Mouse (Mus musculus) hindbrain, embryonic 16.5 days (tissue): Measurements from ENCODE around the gene Gm17428. TPM values are rescaled to one million over a fixed set of nuclear protein-coding genes. Genes with fewer than 3 reads are reported as not detected.

Experiments used
- ATAC-seq: fragments of 200-750 bp; cut with Nextera tagmentation; 2 replicates; pipeline ENCODE4 v1.8.0; 2017; ENCODE audit warnings: moderate TSS enrichment, moderate library complexity
- H3K27ac ChIP-seq: fragments of 300-500 bp; sonication (generic); 2 replicates; pipeline ENCODE4 v1.5.1; 2014; ENCODE audit warnings: low read depth, mild to moderate bottlenecking, control low read depth, low read length, moderate library complexity
- H3K27me3 ChIP-seq: fragments of 300-500 bp; sonication (generic); replicated peaks from 2 replicates; pipeline ENCODE4 v1.6.1; 2014; ENCODE audit warnings: low read length; ENCODE audit not compliant: control insufficient read depth, insufficient read depth
- H3K36me3 ChIP-seq: fragments of 300-500 bp; sonication (generic); 2 replicates; pipeline ENCODE4 v1.6.1; 2014; ENCODE audit warnings: mild to moderate bottlenecking, low read length, moderate library complexity, mixed read lengths; ENCODE audit not compliant: control insufficient read depth, insufficient read depth
- H3K4me1 ChIP-seq: fragments of 300-500 bp; sonication (generic); 2 replicates; pipeline ENCODE4 v1.6.1; 2014; ENCODE audit warnings: low read depth, low read length; ENCODE audit not compliant: control insufficient read depth, insufficient read depth
- H3K4me2 ChIP-seq: fragments of 300-500 bp; sonication (generic); 2 replicates; pipeline ENCODE4 v1.6.1; 2014; ENCODE audit warnings: mild to moderate bottlenecking, low read length, control low read depth, moderate library complexity
- H3K4me3 ChIP-seq: fragments of 300-500 bp; sonication (generic); 2 replicates; pipeline ENCODE4 v1.5.1; 2014; ENCODE audit warnings: mild to moderate bottlenecking, low read length, control low read depth, moderate library complexity
- H3K9ac ChIP-seq: fragments of 300-500 bp; sonication (generic); 2 replicates; pipeline ENCODE4 v1.6.1; 2014; ENCODE audit warnings: low read depth, mild to moderate bottlenecking, control low read depth, low read length, moderate library complexity
- H3K9me3 ChIP-seq: fragments of 300-500 bp; sonication (generic); 2 replicates; pipeline ENCODE4 v1.6.1; 2014; ENCODE audit warnings: mild to moderate bottlenecking, low read length, moderate library complexity; ENCODE audit not compliant: control insufficient read depth
- WGBS: fragments of 180-500 bp; shearing (Covaris S2); extraction: QIAGEN DNeasy Blood & Tissue Kit; methylation state at CpG from one replicate; pipeline ENCODE4 v1.1.7; 2014; 5-methylcytosine and 5-hydroxymethylcytosine counted together
- polyA plus RNA-seq: library from polyadenylated mRNA; unstranded; fragments of >200 nt; fragmentation: Nextera tagmentation; extraction: Ambion mirVana; gene quantifications from 2 replicates; pipeline ENCODE4 v1.2.1, GENCODE M21; 2015

Gm17428 gene
- polyA plus RNA-seq, 1 experiment from 2014 or later: not detected

GRCm38 (mm10) chr14:55008417-55008816 is 31.7 kb downstream of the Gm17428 start:
- WGBS: 75% methylated on average over 8 of the region's 8 CpGs
- ATAC-seq: no peak
- Histone ChIP-seq H3K9me3 (no peaks in the 10 kb centered on the region), H3K36me3 (no peaks in the 10 kb centered on the region), H3K27me3 (no peaks in the 10 kb centered on the region), H3K4me3 (no peak overlapping the region), H3K27ac (no peak overlapping the region), H3K4me1 (peaks cover 2% of the 10 kb centered on the region; the same call in 1 of the 2 replicates), H3K9ac (no peak overlapping the region), H3K4me2 (no peak overlapping the region)

GRCm38 (mm10) chr14:55011116-55011515 is 34.4 kb downstream of the Gm17428 start:
- WGBS: 62% methylated on average over 4 of the region's 4 CpGs
- H3K36me3 ChIP-seq: no peaks in the 10 kb centered on the region
- H3K9me3 ChIP-seq: no peaks in the 10 kb centered on the region
- H3K27me3 ChIP-seq: no peaks in the 10 kb centered on the region
- H3K4me1 ChIP-seq: peaks cover 2% of the 10 kb centered on the region; the same call in 1 of the 2 replicates
- no peak overlapping the region for H3K9ac ChIP-seq
- no peak for ATAC-seq
- H3K27ac ChIP-seq: no peak overlapping the region
- no peak overlapping the region for H3K4me3 ChIP-seq
- H3K4me2 ChIP-seq: no peak overlapping the region

DNA sequence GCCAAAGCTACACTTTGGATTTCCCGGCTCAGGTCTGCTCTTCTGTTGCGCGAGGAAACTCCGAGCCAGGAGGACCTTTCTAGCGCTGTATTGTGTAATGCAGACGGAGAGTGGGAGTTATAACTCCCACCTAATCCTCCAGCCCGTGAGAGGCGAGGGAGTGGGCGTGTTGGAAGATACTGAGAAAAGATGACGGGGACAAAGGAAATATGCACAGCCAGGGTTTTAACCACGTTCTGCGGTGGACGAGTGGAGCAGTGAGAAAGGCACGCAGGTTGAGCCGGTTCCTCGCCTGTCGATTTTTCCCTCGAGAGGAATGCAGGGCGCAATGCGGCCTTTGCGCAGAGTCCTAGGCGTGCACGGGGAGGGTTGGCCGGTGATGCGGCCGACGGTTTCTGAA is 37.9 kb downstream of the Gm17428 start:
- peaks cover 2% of the 10 kb centered on the region; the same call in 1 of the 2 replicates for H3K4me1 ChIP-seq
- ATAC-seq: peak; percentile 45

DNA sequence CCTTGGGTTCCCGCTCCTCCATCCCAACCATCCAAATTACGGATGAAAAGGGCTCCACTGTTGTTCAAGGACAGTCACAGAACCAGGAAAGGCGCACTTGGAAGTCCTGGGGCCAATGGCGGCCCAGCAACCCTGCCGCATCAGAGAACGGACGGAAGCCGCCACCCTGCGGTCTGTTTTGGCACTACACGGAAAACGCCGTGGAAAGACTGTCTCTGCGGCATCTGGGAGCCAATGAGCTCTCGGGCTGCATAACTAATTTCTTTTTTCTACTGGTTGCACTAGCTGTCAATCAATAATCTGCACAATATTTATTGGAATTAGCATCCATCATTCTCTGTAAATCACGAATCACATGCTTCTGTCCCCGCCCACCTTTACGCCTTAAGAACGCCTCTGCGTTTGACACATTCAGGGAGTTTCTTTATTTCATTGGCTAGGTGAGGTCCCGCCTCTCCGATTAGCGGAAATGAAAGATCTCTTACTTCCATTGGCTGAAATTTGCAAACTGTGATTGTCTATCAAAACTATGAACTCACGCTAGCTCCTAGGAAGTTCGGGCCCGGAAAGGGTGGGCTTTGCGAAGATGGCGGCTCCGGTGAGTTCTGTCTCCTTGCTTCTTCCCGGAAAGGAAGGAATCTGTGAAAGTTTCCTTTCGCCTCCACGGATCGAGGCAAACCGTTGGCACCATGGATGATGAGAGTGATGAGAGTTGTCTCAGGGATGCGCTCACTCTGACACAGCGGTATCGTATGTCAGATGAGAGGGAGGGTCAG is 38.4 kb downstream of the Gm17428 start, which contains the start of gene Ngdn:
Gene Ngdn (plus strand): TSS at position 464 of the 776 bp plus-strand sequence.
- H3K4me3 ChIP-seq: peak within 1 kb of the TSS; percentile 83
- no peaks in the 10 kb centered on the region for H3K27me3 ChIP-seq
- H3K27ac ChIP-seq: peak within 1 kb of the TSS; percentile 92
- peak; percentile 98 for ATAC-seq
- H3K36me3 ChIP-seq: no peaks in the 10 kb centered on the region
- 0% methylated on average over 36 of the region's 36 CpGs for WGBS
- H3K9ac ChIP-seq: peak within 1 kb of the TSS; percentile 81
- peaks cover 2% of the 10 kb centered on the region; the same call in 1 of the 2 replicates for H3K4me1 ChIP-seq
- no peaks in the 10 kb centered on the region for H3K9me3 ChIP-seq
- peak within 1 kb of the TSS; percentile 93 for H3K4me2 ChIP-seq

More for the DNA sequence above, 37.9 kb downstream of the Gm17428 start:
- Histone ChIP-seq H3K27ac (peak overlapping the region; percentile 92), H3K36me3 (no peaks in the 10 kb centered on the region), H3K4me2 (peak overlapping the region; percentile 70), H3K9ac (peak overlapping the region; percentile 74), H3K9me3 (no peaks in the 10 kb centered on the region), H3K4me3 (peak overlapping the region; percentile 48), H3K27me3 (no peaks in the 10 kb centered on the region)
- under 1% methylated on average over 27 of the region's 27 CpGs for WGBS

DNA sequence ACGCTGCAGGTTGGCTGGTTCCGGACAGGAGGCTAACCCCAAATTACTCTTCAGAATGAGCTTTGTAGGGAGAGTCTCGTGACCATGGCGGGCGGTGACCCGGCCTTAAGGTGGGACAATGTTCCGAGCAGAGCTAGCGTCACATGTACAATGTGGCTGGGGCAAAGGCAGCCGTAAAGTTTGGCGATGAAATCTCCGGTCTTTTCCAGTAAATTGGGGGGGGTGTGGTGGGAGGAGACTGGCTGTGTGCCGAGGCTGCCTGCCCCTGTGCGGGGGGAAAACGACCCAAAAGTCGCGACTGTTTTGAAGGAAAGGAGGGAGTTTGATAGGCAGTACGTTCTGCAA is 39.0 kb downstream of the Gm17428 start:
- Histone ChIP-seq H3K27me3 (no peaks in the 10 kb centered on the region), H3K4me2 (peak overlapping the region; percentile 93), H3K4me3 (peak overlapping the region; percentile 83), H3K9me3 (no peaks in the 10 kb centered on the region), H3K27ac (peak overlapping the region; percentile 75), H3K4me1 (peaks cover 2% of the 10 kb centered on the region; the same call in 1 of the 2 replicates), H3K36me3 (no peaks in the 10 kb centered on the region), H3K9ac (peak overlapping the region; percentile 81)
- WGBS: under 1% methylated on average over 17 of the region's 17 CpGs
- no peak for ATAC-seq

- no peak overlapping the region for H3K4me2 ChIP-seq
- ATAC-seq: no peak
- peaks cover 4% of the 10 kb centered on the region for H3K36me3 ChIP-seq
- no peaks in the 10 kb centered on the region for H3K9me3 ChIP-seq
- H3K27me3 ChIP-seq: no peaks in the 10 kb centered on the region
- H3K9ac ChIP-seq: no peak overlapping the region
- no peak overlapping the region for H3K4me3 ChIP-seq
- H3K27ac ChIP-seq: no peak overlapping the region
- peaks cover 2% of the 10 kb centered on the region; the same call in 1 of the 2 replicates for H3K4me1 ChIP-seq
- 91% methylated on average over 16 of the region's 16 CpGs for WGBS
These were observed 40.1 kb downstream of the Gm17428 start for GRCm38 (mm10) chr14:55016876-55017275.

DNA sequence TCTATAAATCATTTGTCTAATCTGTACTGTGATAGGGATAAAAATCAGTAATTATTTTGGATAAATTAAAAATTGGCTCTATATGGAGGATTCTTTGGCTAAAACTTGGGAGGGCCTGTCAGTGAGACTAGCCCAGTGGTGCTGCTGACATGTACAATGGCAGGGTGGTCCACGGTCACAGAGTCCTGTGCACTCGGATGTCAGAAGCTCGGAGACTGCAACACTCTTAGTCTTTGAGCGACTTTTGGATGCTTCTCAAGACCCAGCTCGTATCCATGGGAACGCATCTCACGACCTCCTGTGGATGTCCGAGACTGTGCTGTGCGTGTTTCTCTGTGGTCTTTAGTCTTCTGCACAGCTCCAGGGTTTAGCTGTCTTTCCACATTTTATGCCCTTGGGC is 43.7 kb downstream of the Gm17428 start:
- H3K27me3 ChIP-seq: no peaks in the 10 kb centered on the region
- H3K4me3 ChIP-seq: no peak overlapping the region
- H3K9ac ChIP-seq: no peak overlapping the region
- peaks cover 2% of the 10 kb centered on the region; the same call in 1 of the 2 replicates for H3K4me1 ChIP-seq
- H3K4me2 ChIP-seq: no peak overlapping the region
- no peaks in the 10 kb centered on the region for H3K9me3 ChIP-seq
- peaks cover 19% of the 10 kb centered on the region for H3K36me3 ChIP-seq
- H3K27ac ChIP-seq: no peak overlapping the region
- 33% methylated on average over 9 of the region's 9 CpGs for WGBS
- no peak for ATAC-seq

DNA sequence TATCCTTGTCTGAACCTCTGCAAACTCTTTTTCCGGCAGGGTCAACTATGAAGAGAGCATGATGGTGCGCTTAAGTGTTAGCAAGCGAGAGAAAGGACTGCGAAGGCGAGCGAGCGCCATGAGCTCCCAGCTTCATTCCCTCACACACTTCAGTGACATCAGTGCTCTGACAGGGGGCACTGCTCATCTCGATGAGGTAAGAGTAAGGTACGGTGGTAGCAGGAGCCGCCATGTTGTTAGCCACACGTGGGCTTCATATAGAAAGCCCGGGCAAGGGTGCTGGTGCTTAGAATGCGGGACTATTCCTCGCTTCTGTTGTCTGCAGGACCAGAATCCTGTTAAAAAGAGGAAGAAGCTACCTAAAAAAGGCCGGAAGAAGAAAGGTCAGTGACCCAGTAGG is 46.3 kb downstream of the Gm17428 start:
- Histone ChIP-seq H3K27ac (no peak overlapping the region), H3K4me3 (no peak overlapping the region), H3K36me3 (peaks cover 19% of the 10 kb centered on the region), H3K27me3 (no peaks in the 10 kb centered on the region), H3K4me1 (peaks cover 7% of the 10 kb centered on the region; the same call in 1 of the 2 replicates), H3K9me3 (no peaks in the 10 kb centered on the region), H3K4me2 (no peak overlapping the region), H3K9ac (no peak overlapping the region)
- WGBS: 94% methylated on average over 15 of the region's 15 CpGs
- ATAC-seq: no peak

DNA sequence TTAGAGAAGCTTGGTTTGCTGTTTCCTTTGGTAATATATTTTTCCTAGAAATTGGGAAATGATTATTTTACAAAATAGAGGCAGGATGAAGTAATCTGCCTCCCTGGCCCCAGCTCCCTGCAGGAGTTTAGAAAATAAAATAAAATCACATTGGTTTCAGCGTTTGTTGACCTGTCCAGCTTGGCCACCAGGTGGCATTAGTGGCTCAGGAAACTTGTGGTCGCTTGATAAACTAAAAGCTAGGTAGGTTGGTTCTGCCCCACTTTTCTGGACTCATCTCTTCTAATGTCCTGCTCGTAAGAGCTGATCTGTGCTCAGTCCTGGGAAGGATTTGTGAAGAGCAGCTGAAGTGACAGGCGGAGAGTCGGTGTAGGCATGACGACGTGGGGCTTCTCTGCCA is 47.5 kb downstream of the Gm17428 start:
- peaks cover 19% of the 10 kb centered on the region for H3K4me1 ChIP-seq
- H3K9ac ChIP-seq: no peak overlapping the region
- H3K4me3 ChIP-seq: no peak overlapping the region
- H3K4me2 ChIP-seq: no peak overlapping the region
- H3K27ac ChIP-seq: no peak overlapping the region
- ATAC-seq: peak; percentile 15; the same call in 1 of the 2 replicates
- H3K36me3 ChIP-seq: peaks cover 19% of the 10 kb centered on the region
- 60% methylated on average over 7 of the region's 7 CpGs for WGBS
- no peaks in the 10 kb centered on the region for H3K9me3 ChIP-seq
- H3K27me3 ChIP-seq: no peaks in the 10 kb centered on the region
